Mouse (Mus musculus): ENCODE data around the gene Svip. TPM values are rescaled to one million over a fixed set of nuclear protein-coding genes. Genes with fewer than 3 reads are reported as not detected.
A peak's percentile ranks its signal among the peaks of the same experiment; 100 is the strongest.

The Svip gene
- polyA plus RNA-seq, 1 experiment from 2014 or later = 2.5 TPM

- peak; percentile 64 for DNase-seq (ENCODE audit: low spot score)
- Histone ChIP-seq H3K27ac (replicated peaks; ENCODE audit: low read depth, low read length) (no peak overlapping the region), H3K4me2 (ENCODE audit: low read depth, severe bottlenecking) (no peak overlapping the region), H3K9me3 (ENCODE audit: control insufficient read depth, low read length) (no peaks in the 10 kb centered on the region), H3K27me3 (ENCODE audit: control insufficient read depth, insufficient read depth, low read length) (no peaks in the 10 kb centered on the region), H3K36me3 (ENCODE audit: control insufficient read depth, insufficient read depth, low read length) (no peaks in the 10 kb centered on the region), H3K9ac (ENCODE audit: low read length) (no peak overlapping the region), H3K4me3 (ENCODE audit: low read depth, low read length) (no peak overlapping the region), H3K4me1 (ENCODE audit: control insufficient read depth, insufficient read depth, low read length) (0 out of 2 replicates have a peak, but pooled peaks cover 3% of the 10 kb centered on the region)
- ATAC-seq (ENCODE audit: insufficient number of reproducible peaks, low FRiP score, low TSS enrichment, low read depth) = no peak
- WGBS = 34% methylated on average over 6 of the region's 6 CpGs
These were observed 33.5 kb downstream of the Svip start for GRCm38 (mm10) chr7:51972252-51972855.

DNA sequence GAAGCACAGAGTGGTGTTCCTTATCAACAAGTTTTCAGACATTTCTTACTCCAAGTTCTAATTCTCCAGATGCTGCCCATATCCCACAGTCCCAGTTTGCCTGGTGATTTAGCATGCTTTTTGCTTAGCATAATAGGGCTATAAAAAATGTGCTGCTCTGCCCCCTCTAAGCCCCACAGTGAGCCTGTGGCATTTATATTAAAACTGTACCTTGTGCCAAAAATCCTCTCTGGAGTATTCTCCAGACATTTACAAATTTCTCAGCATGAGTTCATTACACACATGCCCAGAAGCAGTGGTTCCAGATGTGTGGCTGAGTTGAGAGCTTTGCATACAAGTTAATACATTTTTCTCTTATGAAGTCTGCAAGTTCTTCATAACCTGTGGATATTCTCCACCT, 36.4 kb downstream of the Svip start:
- no peak overlapping the region for H3K4me2 ChIP-seq (ENCODE audit: low read depth, severe bottlenecking)
- no peak overlapping the region for H3K9ac ChIP-seq (ENCODE audit: low read length)
- DNase-seq (ENCODE audit: low spot score) (peak; percentile 37), ATAC-seq (ENCODE audit: insufficient number of reproducible peaks, low FRiP score, low TSS enrichment, low read depth) (peak; percentile 44; the same call in 1 of the 2 replicates)
- no peaks in the 10 kb centered on the region for H3K9me3 ChIP-seq (ENCODE audit: control insufficient read depth, low read length)
- no peaks in the 10 kb centered on the region for H3K36me3 ChIP-seq (ENCODE audit: control insufficient read depth, insufficient read depth, low read length)
- peak overlapping the region; percentile 6; the same call in 1 of the 2 replicates for H3K27ac ChIP-seq (replicated peaks; ENCODE audit: low read depth, low read length)
- H3K4me1 ChIP-seq (ENCODE audit: control insufficient read depth, insufficient read depth, low read length) = 0 out of 2 replicates have a peak, but pooled peaks cover 3% of the 10 kb centered on the region
- no peaks in the 10 kb centered on the region for H3K27me3 ChIP-seq (ENCODE audit: control insufficient read depth, insufficient read depth, low read length)
- H3K4me3 ChIP-seq (ENCODE audit: low read depth, low read length) = no peak overlapping the region

GRCm38 (mm10) chr7:51967581-51967980, 38.2 kb downstream of the Svip start:
- no peak for ATAC-seq (ENCODE audit: insufficient number of reproducible peaks, low FRiP score, low TSS enrichment, low read depth)
- Histone ChIP-seq H3K9me3 (ENCODE audit: control insufficient read depth, low read length) (no peaks in the 10 kb centered on the region), H3K4me1 (ENCODE audit: control insufficient read depth, insufficient read depth, low read length) (0 out of 2 replicates have a peak, but pooled peaks cover 3% of the 10 kb centered on the region), H3K4me2 (ENCODE audit: low read depth, severe bottlenecking) (no peak overlapping the region), H3K27me3 (ENCODE audit: control insufficient read depth, insufficient read depth, low read length) (no peaks in the 10 kb centered on the region), H3K27ac (replicated peaks; ENCODE audit: low read depth, low read length) (no peak overlapping the region), H3K36me3 (ENCODE audit: control insufficient read depth, insufficient read depth, low read length) (no peaks in the 10 kb centered on the region), H3K4me3 (ENCODE audit: low read depth, low read length) (no peak overlapping the region), H3K9ac (ENCODE audit: low read length) (no peak overlapping the region)
- DNase-seq (ENCODE audit: low spot score) = no peak
- 85% methylated on average over 4 of the region's 4 CpGs for WGBS

DNA sequence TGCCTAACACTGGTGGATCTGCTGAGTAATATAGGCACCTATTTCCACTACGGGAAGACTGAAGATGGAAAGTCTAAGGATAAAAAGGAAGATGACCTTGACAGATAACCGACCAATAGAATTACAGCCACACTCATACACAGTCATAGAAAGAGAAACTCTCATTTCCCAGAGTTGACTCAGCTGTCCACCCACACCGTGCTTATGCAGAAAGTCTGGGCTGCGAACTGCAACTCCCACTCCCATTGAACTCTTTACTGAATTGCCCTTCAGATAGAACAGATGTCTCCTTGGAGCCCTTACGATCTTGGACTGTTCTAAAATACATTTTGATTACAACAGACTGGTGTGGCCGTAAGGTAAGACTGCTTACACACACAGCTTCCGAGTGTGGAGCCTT, 41.1 kb downstream of the Svip start:
- Histone ChIP-seq H3K9me3 (ENCODE audit: control insufficient read depth, low read length) (no peaks in the 10 kb centered on the region), H3K27me3 (ENCODE audit: control insufficient read depth, insufficient read depth, low read length) (no peaks in the 10 kb centered on the region), H3K4me2 (ENCODE audit: low read depth, severe bottlenecking) (no peak overlapping the region), H3K4me3 (ENCODE audit: low read depth, low read length) (no peak overlapping the region), H3K27ac (replicated peaks; ENCODE audit: low read depth, low read length) (no peak overlapping the region), H3K36me3 (ENCODE audit: control insufficient read depth, insufficient read depth, low read length) (no peaks in the 10 kb centered on the region), H3K9ac (ENCODE audit: low read length) (no peak overlapping the region), H3K4me1 (ENCODE audit: control insufficient read depth, insufficient read depth, low read length) (peaks cover 6% of the 10 kb centered on the region; the same call in 1 of the 2 replicates)
- 92% methylated on average over 7 of the region's 7 CpGs for whole genome bisulfite sequencing
- ATAC-seq (ENCODE audit: insufficient number of reproducible peaks, low FRiP score, low TSS enrichment, low read depth) = no peak
- no peak for DNase-seq (ENCODE audit: low spot score)

DNA sequence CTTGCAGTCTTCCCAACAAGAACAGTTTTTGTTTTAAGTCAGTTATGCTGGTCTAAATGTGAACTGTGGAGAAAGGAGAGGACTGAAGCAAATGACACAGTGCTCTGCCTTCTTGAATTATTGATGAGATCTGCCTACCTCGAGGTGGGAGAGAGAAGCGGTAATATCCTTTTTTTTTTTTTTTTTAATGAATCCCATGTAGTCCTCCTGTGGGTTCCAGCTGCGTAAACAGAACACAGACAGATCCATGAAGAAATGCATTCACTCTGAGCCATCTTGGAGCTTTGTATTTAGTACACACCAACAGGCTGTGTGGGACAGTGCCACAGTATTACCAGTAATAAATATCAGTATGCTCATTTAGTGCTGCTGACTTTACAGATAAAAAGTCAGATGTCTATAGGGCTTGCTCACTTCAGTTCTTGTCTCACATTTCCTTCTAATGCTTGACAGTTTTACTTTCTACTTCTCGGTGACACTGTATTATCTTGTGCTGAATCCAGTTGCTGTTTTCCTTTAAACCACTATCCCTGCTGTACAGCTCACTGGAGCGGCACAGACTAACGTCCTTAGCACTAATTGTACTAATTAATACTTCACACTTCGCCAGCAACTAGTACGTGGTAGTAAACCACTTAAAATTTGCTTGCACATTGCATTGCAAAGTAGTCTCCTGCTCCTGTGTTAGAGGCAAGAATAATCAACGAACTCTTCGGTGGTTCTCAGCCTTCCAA, 43.4 kb downstream of the Svip start:
- H3K27me3 ChIP-seq (ENCODE audit: control insufficient read depth, insufficient read depth, low read length) = no peaks in the 10 kb centered on the region
- DNase-seq (ENCODE audit: low spot score) (no peak), ATAC-seq (ENCODE audit: insufficient number of reproducible peaks, low FRiP score, low TSS enrichment, low read depth) (no peak)
- H3K4me1 ChIP-seq (ENCODE audit: control insufficient read depth, insufficient read depth, low read length) = peaks cover 3% of the 10 kb centered on the region; the same call in 1 of the 2 replicates
- no peaks in the 10 kb centered on the region for H3K9me3 ChIP-seq (ENCODE audit: control insufficient read depth, low read length)
- WGBS = 72% methylated on average over 10 of the region's 10 CpGs
- no peak overlapping the region for H3K9ac ChIP-seq (ENCODE audit: low read length)
- no peak overlapping the region for H3K4me2 ChIP-seq (ENCODE audit: low read depth, severe bottlenecking)
- no peaks in the 10 kb centered on the region for H3K36me3 ChIP-seq (ENCODE audit: control insufficient read depth, insufficient read depth, low read length)
- H3K4me3 ChIP-seq (ENCODE audit: low read depth, low read length) = no peak overlapping the region
- H3K27ac ChIP-seq (replicated peaks; ENCODE audit: low read depth, low read length) = no peak overlapping the region

- 65% methylated on average over 6 of the region's 6 CpGs for WGBS
- Histone ChIP-seq H3K9ac (ENCODE audit: low read length) (no peak overlapping the region), H3K27ac (replicated peaks; ENCODE audit: low read depth, low read length) (no peak overlapping the region), H3K4me3 (ENCODE audit: low read depth, low read length) (no peak overlapping the region), H3K4me1 (ENCODE audit: control insufficient read depth, insufficient read depth, low read length) (peaks cover 7% of the 10 kb centered on the region; the same call in 1 of the 2 replicates), H3K4me2 (ENCODE audit: low read depth, severe bottlenecking) (no peak overlapping the region), H3K36me3 (ENCODE audit: control insufficient read depth, insufficient read depth, low read length) (no peaks in the 10 kb centered on the region), H3K27me3 (ENCODE audit: control insufficient read depth, insufficient read depth, low read length) (no peaks in the 10 kb centered on the region), H3K9me3 (ENCODE audit: control insufficient read depth, low read length) (no peaks in the 10 kb centered on the region)
- DNase-seq (ENCODE audit: low spot score) = peak; percentile 50
- ATAC-seq (ENCODE audit: insufficient number of reproducible peaks, low FRiP score, low TSS enrichment, low read depth) = peak; percentile 78; the same call in 1 of the 2 replicates
These were observed 45.0 kb downstream of the Svip start for GRCm38 (mm10) chr7:51960698-51961374.

- Histone ChIP-seq H3K27ac (replicated peaks; ENCODE audit: low read depth, low read length) (no peak overlapping the region), H3K4me3 (ENCODE audit: low read depth, low read length) (no peak overlapping the region), H3K4me2 (ENCODE audit: low read depth, severe bottlenecking) (no peak overlapping the region), H3K36me3 (ENCODE audit: control insufficient read depth, insufficient read depth, low read length) (no peaks in the 10 kb centered on the region), H3K9me3 (ENCODE audit: control insufficient read depth, low read length) (no peaks in the 10 kb centered on the region), H3K9ac (ENCODE audit: low read length) (no peak overlapping the region), H3K4me1 (ENCODE audit: control insufficient read depth, insufficient read depth, low read length) (peaks cover 13% of the 10 kb centered on the region; the same call in 1 of the 2 replicates), H3K27me3 (ENCODE audit: control insufficient read depth, insufficient read depth, low read length) (no peaks in the 10 kb centered on the region)
- no peak for DNase-seq (ENCODE audit: low spot score)
- ATAC-seq (ENCODE audit: insufficient number of reproducible peaks, low FRiP score, low TSS enrichment, low read depth) = no peak
These were observed 48.1 kb downstream of the Svip start for GRCm38 (mm10) chr7:51957766-51958165.

DNA sequence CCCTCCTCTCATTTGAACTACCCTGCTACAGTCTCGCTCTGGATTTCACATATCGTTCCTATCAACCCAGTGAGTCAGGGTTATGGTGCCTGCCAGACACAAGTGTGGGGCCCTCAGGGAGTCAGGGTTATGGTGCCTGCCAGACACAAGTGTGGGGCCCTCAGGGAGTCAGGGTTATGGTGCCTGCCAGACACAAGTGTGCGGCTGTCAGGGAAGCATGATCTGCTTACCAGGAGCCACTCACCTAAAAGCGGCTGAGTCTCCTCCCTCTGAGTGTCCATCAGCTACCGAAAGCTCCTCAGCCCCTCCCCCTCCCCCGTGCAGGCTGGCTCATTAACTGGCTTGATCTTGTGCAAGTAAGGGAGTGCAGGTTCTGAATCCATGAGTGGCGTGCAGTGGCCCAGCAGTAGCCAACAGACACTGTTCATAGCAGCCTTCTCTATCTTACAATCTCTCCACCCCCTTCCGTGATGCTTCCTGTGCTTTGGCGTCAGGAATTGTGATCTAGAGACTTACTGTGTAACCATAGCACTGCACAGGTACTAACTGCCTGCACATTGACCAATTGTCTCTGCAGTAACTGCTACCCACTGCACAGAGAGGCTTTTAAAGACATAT, 50.3 kb downstream of the Svip start:
- H3K36me3 ChIP-seq (ENCODE audit: control insufficient read depth, insufficient read depth, low read length) = no peaks in the 10 kb centered on the region
- ATAC-seq (ENCODE audit: insufficient number of reproducible peaks, low FRiP score, low TSS enrichment, low read depth) = peak; percentile 77
- H3K27me3 ChIP-seq (ENCODE audit: control insufficient read depth, insufficient read depth, low read length) = no peaks in the 10 kb centered on the region
- no peak overlapping the region for H3K4me2 ChIP-seq (ENCODE audit: low read depth, severe bottlenecking)
- H3K9me3 ChIP-seq (ENCODE audit: control insufficient read depth, low read length) = no peaks in the 10 kb centered on the region
- H3K4me1 ChIP-seq (ENCODE audit: control insufficient read depth, insufficient read depth, low read length) = peaks cover 9% of the 10 kb centered on the region; the same call in 1 of the 2 replicates
- 44% methylated on average over 9 of the region's 9 CpGs for WGBS
- H3K27ac ChIP-seq (replicated peaks; ENCODE audit: low read depth, low read length) = peak overlapping the region; percentile 52; the same call in 1 of the 2 replicates
- no peak overlapping the region for H3K9ac ChIP-seq (ENCODE audit: low read length)
- DNase-seq (ENCODE audit: low spot score) = peak; percentile 46
- H3K4me3 ChIP-seq (ENCODE audit: low read depth, low read length) = no peak overlapping the region
